Comparison of ENCODE assay signal across 20 mouse cellular contexts in the genomic region with DNA sequence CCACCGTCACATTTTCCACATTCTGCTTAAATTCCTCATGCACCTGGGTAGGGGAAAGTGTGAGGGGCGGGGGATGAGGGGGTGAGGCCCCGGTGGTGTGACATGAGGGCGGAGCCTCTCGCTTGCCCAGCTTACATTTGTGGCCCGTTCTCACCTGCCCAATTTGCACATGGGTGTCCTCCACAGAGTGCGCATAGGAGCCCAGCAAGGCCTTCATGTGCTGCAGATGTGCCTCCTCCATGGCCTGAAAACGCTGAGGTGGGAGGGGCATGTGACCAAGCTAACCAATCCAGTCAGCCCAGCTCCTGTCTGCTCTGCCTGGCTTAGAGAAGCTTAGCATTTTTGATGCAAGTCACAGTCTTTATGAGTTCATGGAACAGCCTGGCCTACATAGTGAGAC. TPM values are rescaled to one million over a fixed set of nuclear protein-coding genes. Genes with fewer than 3 reads are reported as not detected.
DNase-seq lines count a peak whose midpoint lies in the region; ATAC-seq and TF ChIP-seq lines count a peak whose summit lies in the region.
"Had no signal": no experiment of that assay in that cellular context is flagged by ENCODE, and none has a peak within 500 bp of the region (broad histone marks: within the 10 kb centered on the region; RNA-seq: fewer than 3 reads in every experiment).

No protein-coding gene starts in this region.

- TF ChIP-seq EP300 in CH12.LX (IDR thresholded peaks at IDR 0.05; ENCODE audit: low read length) = no peak

- peak; percentile 6; the same call in 1 of the 2 replicates for ATAC-seq in limb, embryonic 12.5 days (ENCODE audit: insufficient number of reproducible peaks, insufficient read depth, low FRiP score, low TSS enrichment, low read depth)
- no peak for ATAC-seq in forebrain, embryonic 15.5 days (replicated peaks)
- ATAC-seq: forebrain, embryonic 13.5 days; intestine, embryonic 15.5 days had no signal

- no peaks in the 10 kb centered on the region for H3K36me3 ChIP-seq in limb, embryonic 12.5 days
- H3K36me3 ChIP-seq in limb, embryonic 10.5 days = no peaks in the 10 kb centered on the region
- H3K36me3 ChIP-seq in C2C12 (ENCODE audit: control insufficient read depth, insufficient read depth) (no peaks in the 10 kb centered on the region), CH12.LX (replicated peaks in 1 of 2; ENCODE audit: control insufficient read depth in 1 of 2, insufficient read depth in 1 of 2, low read length in 1 of 2) (peaks cover 86 to 98% of the 10 kb centered on the region in 2 experiments)
- peaks cover 37% of the 10 kb centered on the region for H3K36me3 ChIP-seq in forebrain, embryonic 15.5 days
- H3K36me3 ChIP-seq: embryonic facial prominence, embryonic 13.5 days; heart, embryonic 10.5 days; intestine, embryonic 15.5 days had no signal

- in situ Hi-C loops in CH12.LX (cut with MboI; ENCODE audit: low pct_ligation_motif_present, low pct_unique_long_range_greater_than_20kb, low sequenced_read_pairs) = no loop called here

- H3K4me3 ChIP-seq in limb, embryonic 12.5 days (replicated peaks) = no peak overlapping the region
- H3K4me3 ChIP-seq in limb, embryonic 10.5 days = no peak overlapping the region
- no peak overlapping the region for H3K4me3 ChIP-seq in C2C12 (ENCODE audit: insufficient read depth, poor library complexity, severe bottlenecking)
- no peak overlapping the region for H3K4me3 ChIP-seq in CH12.LX (replicated peaks in 1 of 3; ENCODE audit: low read depth in 2 of 3, low read length in 2 of 3, poor library complexity in 1 of 3)
- no peak overlapping the region for H3K4me3 ChIP-seq in forebrain, embryonic 15.5 days
- H3K4me3 ChIP-seq: embryonic facial prominence, embryonic 13.5 days; forebrain, embryonic 13.5 days; heart, embryonic 10.5 days; hindbrain, embryonic 13.5 days; intestine, embryonic 15.5 days had no signal

- WGBS in limb, embryonic 12.5 days = 32% methylated on average over 8 of the region's 8 CpGs
- 29% methylated on average over 8 of the region's 8 CpGs for WGBS in limb, embryonic 10.5 days
- 61% methylated on average over 8 of the region's 8 CpGs for WGBS in forebrain, embryonic 15.5 days

- peaks cover 21% of the 10 kb centered on the region for H3K27me3 ChIP-seq in limb, embryonic 12.5 days
- H3K27me3 ChIP-seq in limb, embryonic 10.5 days (ENCODE audit: low read depth, poor library complexity, severe bottlenecking) = peaks cover 52% of the 10 kb centered on the region
- H3K27me3 ChIP-seq in C2C12 (ENCODE audit: control insufficient read depth, insufficient read depth, insufficient read length) = peaks cover 65% of the 10 kb centered on the region
- H3K27me3 ChIP-seq in CH12.LX (replicated peaks) = no peaks in the 10 kb centered on the region
- H3K27me3 ChIP-seq in forebrain, embryonic 15.5 days = no peaks in the 10 kb centered on the region
- H3K27me3 ChIP-seq: forebrain, embryonic 13.5 days; hindbrain, embryonic 13.5 days; intestine, embryonic 15.5 days had no signal

- TF ChIP-seq POLR2A in CH12.LX (IDR thresholded peaks at IDR 0.05; ENCODE audit: low read depth, low read length) = no peak

- no peak overlapping the region for H3K9ac ChIP-seq in limb, embryonic 12.5 days (replicated peaks)
- H3K9ac ChIP-seq in CH12.LX (ENCODE audit: insufficient read depth, low read depth) = no peak overlapping the region
- H3K9ac ChIP-seq in forebrain, embryonic 15.5 days (replicated peaks) = no peak overlapping the region
- H3K9ac ChIP-seq: embryonic facial prominence, embryonic 13.5 days; forebrain, embryonic 13.5 days; hindbrain, embryonic 13.5 days; intestine, embryonic 15.5 days had no signal

- no peak overlapping the region for H3K27ac ChIP-seq in limb, embryonic 12.5 days
- no peak overlapping the region for H3K27ac ChIP-seq in limb, embryonic 10.5 days
- no peak overlapping the region; the same call in 1 of the 2 replicates for H3K27ac ChIP-seq in CH12.LX (ENCODE audit: insufficient read depth, low read depth)
- no peak overlapping the region for H3K27ac ChIP-seq in forebrain, embryonic 15.5 days (replicated peaks)
- H3K27ac ChIP-seq: embryonic facial prominence, embryonic 13.5 days; forebrain, embryonic 13.5 days; heart, embryonic 10.5 days; hindbrain, embryonic 13.5 days; intestine, embryonic 15.5 days had no signal

- no peak for TF ChIP-seq RAD21 in CH12.LX (IDR thresholded peaks at IDR 0.05; ENCODE audit: low read depth, low read length)

- H3K4me2 ChIP-seq in limb, embryonic 12.5 days = peak overlapping the region; percentile 26; the same call in 1 of the 2 replicates
- no peak overlapping the region for H3K4me2 ChIP-seq in CH12.LX (ENCODE audit: insufficient read depth, low read depth, poor library complexity, severe bottlenecking)
- H3K4me2 ChIP-seq in forebrain, embryonic 15.5 days (replicated peaks) = no peak overlapping the region
- H3K4me2 ChIP-seq: embryonic facial prominence, embryonic 13.5 days; forebrain, embryonic 13.5 days; hindbrain, embryonic 13.5 days; intestine, embryonic 15.5 days had no signal

- dilution Hi-C loops in CH12.LX (cut with MboI; ENCODE audit: extremely low pct_ligation_motif_present, extremely low pct_unique_long_range_greater_than_20kb, low sequenced_read_pairs) = no loop called here

- DNase-seq in limb, embryonic 10.5 days (ENCODE audit: low spot score) = no peak
- peak; percentile 67 for DNase-seq in CH12.LX (ENCODE audit: extremely low read depth)
- DNase-seq in brain, adult 2 months (ENCODE audit: low read depth, low spot score) = peak; percentile 86
- no peak for DNase-seq in embryo, embryonic 11 days
- no peak for DNase-seq in kidney, adult 9 months
- DNase-seq: adrenal gland, postnatal 10 days; cerebellum, adult 18-20 months; cerebellum, postnatal 14 days; gastrocnemius, postnatal 10 days; heart, adult 18-20 months; heart, postnatal 10 days; heart, postnatal 4 days had no signal

- peaks cover 19% of the 10 kb centered on the region for H3K4me1 ChIP-seq in limb, embryonic 12.5 days (replicated peaks)
- H3K4me1 ChIP-seq in limb, embryonic 10.5 days = peaks cover 28% of the 10 kb centered on the region
- H3K4me1 ChIP-seq in CH12.LX (ENCODE audit: control insufficient read depth in 1 of 2, insufficient read depth in 2 of 2) = peaks cover 3 to 39% of the 10 kb centered on the region in 2 experiments; a peak in 2 of 4 replicates
- H3K4me1 ChIP-seq in forebrain, embryonic 15.5 days = peaks cover 25% of the 10 kb centered on the region
- H3K4me1 ChIP-seq: heart, embryonic 10.5 days had no signal

- H3ac ChIP-seq in C2C12 (ENCODE audit: control insufficient read depth, insufficient read length, low read depth) = no peak overlapping the region

- no peak for TF ChIP-seq CTCF in C2C12 (IDR thresholded peaks at IDR 0.05; ENCODE audit: control insufficient read depth, insufficient read depth, insufficient read length)
- TF ChIP-seq CTCF in CH12.LX (conservative IDR thresholded peaks at IDR 0.05 in 1 of 2, IDR thresholded peaks at IDR 0.05 in 1 of 2; ENCODE audit: low read depth in 2 of 2, low read length in 2 of 2) = no peak

- H3K79me3 ChIP-seq in C2C12 (ENCODE audit: low read depth) = no peaks in the 10 kb centered on the region

- H3K9me3 ChIP-seq in limb, embryonic 12.5 days = no peaks in the 10 kb centered on the region
- no peaks in the 10 kb centered on the region for H3K9me3 ChIP-seq in limb, embryonic 10.5 days (replicated peaks)
- no peaks in the 10 kb centered on the region for H3K9me3 ChIP-seq in CH12.LX (replicated peaks; ENCODE audit: low read length)
- no peaks in the 10 kb centered on the region for H3K9me3 ChIP-seq in forebrain, embryonic 15.5 days
- H3K9me3 ChIP-seq: embryonic facial prominence, embryonic 13.5 days; forebrain, embryonic 13.5 days; heart, embryonic 10.5 days; hindbrain, embryonic 13.5 days; intestine, embryonic 15.5 days had no signal

- H3K79me2 ChIP-seq in C2C12 (ENCODE audit: control insufficient read depth, insufficient read depth) = no peaks in the 10 kb centered on the region
- H3K79me2 ChIP-seq in CH12.LX (replicated peaks; ENCODE audit: control insufficient read depth, extremely low read depth, insufficient read depth, poor library complexity, severe bottlenecking) = no peaks in the 10 kb centered on the region

RNA-seq across cellular contexts. Expression of gene Fcho1, which starts 10.0 kb away (rescaled TPM):
- polyA plus RNA-seq in limb, embryonic 12.5 days (2016; fragmentation: Nextera tagmentation; extraction: Ambion mirVana) = 5.5 and 6.0 TPM in 2 replicates
- 2.2 and 4.3 TPM in 2 replicates for polyA plus RNA-seq in limb, embryonic 10.5 days (2016; fragmentation: Nextera tagmentation; extraction: Ambion mirVana)
- not detected for polyA plus RNA-seq in C2C12 (2012; fragmentation: generic; extraction: Trizol)
- total RNA-seq in CH12.LX (2012; rRNA removed) = 95.5 and 99.8 TPM in 2 replicates
- total RNA-seq in CH12.LX (2014; rRNA removed) = 39.3 and 40.2 TPM in 2 replicates
- 77.5 and 82.0 TPM in 2 replicates for polyA plus RNA-seq in CH12.LX (2012; ENCODE audit: insufficient read length, low read depth)
- polyA plus RNA-seq in forebrain, embryonic 15.5 days (2015; fragmentation: Nextera tagmentation; extraction: Ambion mirVana) = 70.9 and 71.7 TPM in 2 replicates

RNA-seq across cellular contexts. Expression of gene B3gnt3, which starts 13.9 kb away (rescaled TPM):
- polyA plus RNA-seq in limb, embryonic 12.5 days (2016; fragmentation: Nextera tagmentation; extraction: Ambion mirVana) = 0.70 and 1.1 TPM in 2 replicates
- polyA plus RNA-seq in limb, embryonic 10.5 days (2016; fragmentation: Nextera tagmentation; extraction: Ambion mirVana) = 0.67 and 1.2 TPM in 2 replicates
- 0.02 TPM for polyA plus RNA-seq in C2C12 (2012; fragmentation: generic; extraction: Trizol)
- total RNA-seq in CH12.LX (2012; rRNA removed) = 0.63 and 0.98 TPM in 2 replicates
- total RNA-seq in CH12.LX (2014; rRNA removed) = 0.09 TPM in 1 of 2 replicates, not detected in the other
- polyA plus RNA-seq in CH12.LX (2012; ENCODE audit: insufficient read length, low read depth) = 0.24 and 0.26 TPM in 2 replicates
- polyA plus RNA-seq in forebrain, embryonic 15.5 days (2015; fragmentation: Nextera tagmentation; extraction: Ambion mirVana) = 0.42 and 0.46 TPM in 2 replicates

RNA-seq across cellular contexts. Expression of gene Insl3, which starts 26.5 kb away (rescaled TPM):
- 0.54 and 0.64 TPM in 2 replicates for polyA plus RNA-seq in limb, embryonic 12.5 days (2016; fragmentation: Nextera tagmentation; extraction: Ambion mirVana)
- polyA plus RNA-seq in limb, embryonic 10.5 days (2016; fragmentation: Nextera tagmentation; extraction: Ambion mirVana) = 0.53 and 0.76 TPM in 2 replicates
- polyA plus RNA-seq in C2C12 (2012; fragmentation: generic; extraction: Trizol) (0.14 TPM), CH12.LX (2012; ENCODE audit: insufficient read length, low read depth) (14.4 and 21.4 TPM in 2 replicates)
- total RNA-seq in CH12.LX (2012; rRNA removed) (8.7 and 9.8 TPM in 2 replicates), CH12.LX (2014; rRNA removed) (1.9 and 3.0 TPM in 2 replicates)
- 0.54 TPM in 1 of 2 replicates, not detected in the other for polyA plus RNA-seq in forebrain, embryonic 15.5 days (2015; fragmentation: Nextera tagmentation; extraction: Ambion mirVana)
- polyA plus RNA-seq: forebrain, embryonic 13.5 days had no signal

RNA-seq across cellular contexts. Expression of gene Jak3, which starts 39.4 kb away (rescaled TPM):
- polyA plus RNA-seq in limb, embryonic 12.5 days (2016; fragmentation: Nextera tagmentation; extraction: Ambion mirVana) = 3.8 and 4.4 TPM in 2 replicates
- polyA plus RNA-seq in limb, embryonic 10.5 days (2016; fragmentation: Nextera tagmentation; extraction: Ambion mirVana) = 3.7 and 4.6 TPM in 2 replicates
- polyA plus RNA-seq in C2C12 (2012; fragmentation: generic; extraction: Trizol) (1.2 TPM), CH12.LX (2012; ENCODE audit: insufficient read length, low read depth) (35.6 and 37.8 TPM in 2 replicates)
- total RNA-seq in CH12.LX (2012; rRNA removed) (39.2 and 47.1 TPM in 2 replicates), CH12.LX (2014; rRNA removed) (13.3 and 15.0 TPM in 2 replicates)
- 2.9 and 3.3 TPM in 2 replicates for polyA plus RNA-seq in forebrain, embryonic 15.5 days (2015; fragmentation: Nextera tagmentation; extraction: Ambion mirVana)

RNA-seq across cellular contexts. Expression of gene Unc13a, which starts 44.0 kb away (rescaled TPM):
- polyA plus RNA-seq in limb, embryonic 12.5 days (2016; fragmentation: Nextera tagmentation; extraction: Ambion mirVana) = 0.60 and 0.86 TPM in 2 replicates
- polyA plus RNA-seq in limb, embryonic 10.5 days (2016; fragmentation: Nextera tagmentation; extraction: Ambion mirVana) = 0.40 and 0.51 TPM in 2 replicates
- 1.5 TPM for polyA plus RNA-seq in C2C12 (2012; fragmentation: generic; extraction: Trizol)
- total RNA-seq in CH12.LX (2012; rRNA removed) = 1.0 and 1.7 TPM in 2 replicates
- 0.55 and 0.68 TPM in 2 replicates for total RNA-seq in CH12.LX (2014; rRNA removed)
- 0.79 and 2.1 TPM in 2 replicates for polyA plus RNA-seq in CH12.LX (2012; ENCODE audit: insufficient read length, low read depth)
- polyA plus RNA-seq in forebrain, embryonic 15.5 days (2015; fragmentation: Nextera tagmentation; extraction: Ambion mirVana) = 23.3 and 23.6 TPM in 2 replicates

Comparison
In these comparisons a context has a peak if more than half of its experiments do, and no peak if none do; other contexts are left out.
1. DNase-seq: peak in CH12.LX (single experiment) and brain, adult 2 months (single experiment); none in limb, embryonic 10.5 days (single experiment), embryo, embryonic 11 days (single experiment) and kidney, adult 9 months (single experiment).
2. RNA of gene Fcho1, which starts 10.0 kb away (polyA plus RNA-seq): 77.5 to 82.0 TPM in CH12.LX and 70.9 to 71.7 TPM in forebrain, embryonic 15.5 days; 5.5 to 6.0 TPM in limb, embryonic 12.5 days, 2.2 to 4.3 TPM in limb, embryonic 10.5 days and not detected in C2C12 (single experiment); every median in the first group is over 10 times any median in the second.